Mouse (Mus musculus) 3T3-L1 (cell line): Measurements from ENCODE around the gene Mccc2.
"Not testable (repeated sequence)": the region's sequence is repeated elsewhere in the genome, so short reads cannot be mapped to it uniquely, and the experiment has no call there.

Experiments
- DNase-seq: peaks from one replicate; pipeline ENCODE4 v3.0.0-alpha.2; 2015; ENCODE audit warnings: low read depth, low spot score

Gene Mccc2

GRCm38 (mm10) chr13:100014906-100015895 lies at the start of gene Mccc2:
Gene Mccc2 (minus strand): TSS chr13:100015639.
- DNase-seq, result peak; percentile 93

GRCm38 (mm10) chr13:100063936-100064335 lies 48.5 kb upstream of the Mccc2 start:
- no peak for DNase-seq

GRCm38 (mm10) chr13:100057738-100058137 lies 42.3 kb upstream of the Mccc2 start:
- not testable (repeated sequence) for DNase-seq

- DNase-seq, result no peak
Observed at GRCm38 (mm10) chr13:100026013-100026412, 10.6 kb upstream of the Mccc2 start.

GRCm38 (mm10) chr13:100016891-100017290 lies 1.5 kb upstream of the Mccc2 start:
- DNase-seq, result no peak

- DNase-seq, result no peak
Observed at GRCm38 (mm10) chr13:100015937-100016336, 498 bp upstream of the Mccc2 start.

GRCm38 (mm10) chr13:100005911-100006496 lies 9.4 kb downstream of the Mccc2 start:
- DNase-seq, result no peak

- DNase-seq, result peak; percentile 92
Observed at GRCm38 (mm10) chr13:100001790-100002196, 13.6 kb downstream of the Mccc2 start.

GRCm38 (mm10) chr13:99999078-99999477 lies 16.4 kb downstream of the Mccc2 start:
- no peak for DNase-seq

- peak; percentile 2 for DNase-seq
Observed at GRCm38 (mm10) chr13:99998099-99998498, 17.3 kb downstream of the Mccc2 start.

GRCm38 (mm10) chr13:99989592-99989991 lies 25.8 kb downstream of the Mccc2 start:
- no peak for DNase-seq

GRCm38 (mm10) chr13:99983320-99983719 lies 32.1 kb downstream of the Mccc2 start:
- DNase-seq, result peak; percentile 17

- DNase-seq, result no peak
Observed at GRCm38 (mm10) chr13:99979406-99979805, 36.0 kb downstream of the Mccc2 start.

- DNase-seq, result no peak
Observed at GRCm38 (mm10) chr13:99970089-99970488, 45.4 kb downstream of the Mccc2 start.

GRCm38 (mm10) chr13:99967013-99967678 lies 48.3 kb downstream of the Mccc2 start:
- no peak for DNase-seq

GRCm38 (mm10) chr13:99963814-99964213 lies 51.6 kb downstream of the Mccc2 start:
- DNase-seq, result no peak

- DNase-seq, result no peak
Observed at GRCm38 (mm10) chr13:99961661-99962060, 53.8 kb downstream of the Mccc2 start.

- no peak for DNase-seq
Observed at GRCm38 (mm10) chr13:99955591-99955944, 59.9 kb downstream of the Mccc2 start.

- no peak for DNase-seq
Observed at GRCm38 (mm10) chr13:99954902-99955590, 60.4 kb downstream of the Mccc2 start.

- no peak for DNase-seq
Observed at GRCm38 (mm10) chr13:99947417-99947816, 68.0 kb downstream of the Mccc2 start.

- DNase-seq, result no peak
Observed at GRCm38 (mm10) chr13:99943525-99943924, 71.9 kb downstream of the Mccc2 start.

- no peak for DNase-seq
Observed at GRCm38 (mm10) chr13:99940601-99941000, 74.8 kb downstream of the Mccc2 start.
